Mouse (Mus musculus) left cerebral cortex, adult 18-20 months (tissue): ENCODE measurements around the gene Krt13. TPM values are rescaled to one million over a fixed set of nuclear protein-coding genes. Genes with fewer than 3 reads are reported as not detected.

Source experiments
- DNase-seq, 2 experiments: peaks; one replicate each; pipeline ENCODE4 v3.0.0; 2021 to 2022; ENCODE audit warnings: low spot score in 2 of 2, mixed read lengths in 1 of 2
- total RNA-seq, 2 experiments: library from RNA; stranded (reverse); gene quantifications; 2 replicates each; pipeline ENCODE4 v1.2.3; 2021

The Krt13 gene
- total RNA-seq, 2 experiments from 2014 or later, result not detected

DNA sequence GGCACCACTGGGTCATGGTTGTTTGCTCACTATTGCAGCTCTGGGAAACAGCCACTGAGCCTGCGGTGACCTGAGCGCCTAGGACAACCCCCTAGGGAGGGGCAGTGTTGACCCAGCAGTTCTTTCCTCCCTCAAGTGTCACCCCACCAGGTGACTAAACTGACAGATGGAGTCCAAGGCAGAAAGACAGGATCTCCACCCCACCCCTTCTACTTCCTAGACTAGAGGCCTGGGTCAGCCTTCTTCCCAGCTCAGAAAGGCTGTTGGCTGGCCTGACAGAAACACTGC, 7.7 kb downstream of the Krt13 start:
- no peak for DNase-seq

DNA sequence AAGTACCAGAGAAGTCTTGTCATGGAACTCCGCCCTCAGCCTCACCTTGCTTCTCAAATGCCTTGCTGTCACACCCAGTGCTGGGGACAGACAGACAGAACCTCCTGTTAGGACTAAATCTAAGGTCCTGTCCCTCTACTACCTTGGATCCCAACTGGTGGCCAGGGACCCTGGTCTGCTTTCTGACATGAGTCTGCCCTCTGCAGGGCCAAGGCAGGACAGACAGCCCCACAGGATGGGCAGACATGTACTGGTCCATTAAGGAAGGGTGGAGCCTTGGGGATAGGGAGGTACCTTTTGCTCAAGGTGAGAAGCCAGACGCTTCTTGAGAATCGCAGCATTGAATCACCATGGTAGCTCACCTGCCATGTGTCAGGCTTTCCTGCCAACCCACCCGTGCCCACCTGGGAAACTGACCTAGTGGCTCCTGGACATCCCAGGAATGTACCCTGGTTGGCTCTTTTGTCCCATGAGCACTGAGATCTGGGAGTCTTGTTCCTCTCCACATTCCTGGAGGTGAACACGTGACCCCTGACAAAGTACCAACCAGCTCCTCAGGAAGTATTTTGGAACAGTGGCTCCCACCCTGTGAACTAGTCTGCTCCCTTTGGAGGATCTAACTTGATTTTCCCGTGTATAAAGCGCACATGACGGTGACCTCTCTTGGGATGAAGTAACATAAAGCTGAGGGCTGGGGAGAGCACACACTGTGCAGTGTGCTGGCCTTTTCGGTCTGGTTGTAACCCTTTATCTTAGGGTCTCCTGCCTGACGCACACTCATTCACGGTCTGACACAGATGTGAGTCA, 8.2 kb downstream of the Krt13 start:
- no peak for DNase-seq

DNA sequence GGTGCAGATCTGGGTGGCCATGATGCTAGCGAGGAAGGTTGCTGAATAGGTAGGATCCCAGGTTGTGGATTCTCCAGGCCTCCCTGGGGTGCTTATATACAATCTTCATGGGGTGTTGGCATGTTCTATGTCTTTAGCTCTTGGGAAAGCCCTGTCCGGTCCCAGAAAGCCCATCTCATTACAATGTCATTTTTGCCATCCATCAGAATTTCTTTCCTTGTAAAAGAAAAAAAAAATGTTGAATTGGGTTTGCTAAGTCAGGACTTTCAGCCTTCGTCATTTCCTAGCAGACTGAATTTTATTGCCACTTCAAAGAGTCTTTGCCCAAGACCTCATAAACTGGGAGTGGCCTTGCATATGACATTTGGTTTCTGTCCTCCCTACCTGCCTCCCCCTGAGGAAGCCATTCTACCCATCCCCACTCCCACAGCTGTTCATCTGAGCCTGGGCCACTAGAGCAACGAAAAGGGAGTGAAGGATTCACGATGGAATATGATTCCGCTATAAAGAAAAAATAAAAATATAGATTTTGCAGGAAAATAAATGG, 15.7 kb downstream of the Krt13 start, which contains the start of gene Krt36:
Gene Krt36 (minus strand): TSS at position 51 of the 547 bp plus-strand sequence.
- no peak for DNase-seq

DNA sequence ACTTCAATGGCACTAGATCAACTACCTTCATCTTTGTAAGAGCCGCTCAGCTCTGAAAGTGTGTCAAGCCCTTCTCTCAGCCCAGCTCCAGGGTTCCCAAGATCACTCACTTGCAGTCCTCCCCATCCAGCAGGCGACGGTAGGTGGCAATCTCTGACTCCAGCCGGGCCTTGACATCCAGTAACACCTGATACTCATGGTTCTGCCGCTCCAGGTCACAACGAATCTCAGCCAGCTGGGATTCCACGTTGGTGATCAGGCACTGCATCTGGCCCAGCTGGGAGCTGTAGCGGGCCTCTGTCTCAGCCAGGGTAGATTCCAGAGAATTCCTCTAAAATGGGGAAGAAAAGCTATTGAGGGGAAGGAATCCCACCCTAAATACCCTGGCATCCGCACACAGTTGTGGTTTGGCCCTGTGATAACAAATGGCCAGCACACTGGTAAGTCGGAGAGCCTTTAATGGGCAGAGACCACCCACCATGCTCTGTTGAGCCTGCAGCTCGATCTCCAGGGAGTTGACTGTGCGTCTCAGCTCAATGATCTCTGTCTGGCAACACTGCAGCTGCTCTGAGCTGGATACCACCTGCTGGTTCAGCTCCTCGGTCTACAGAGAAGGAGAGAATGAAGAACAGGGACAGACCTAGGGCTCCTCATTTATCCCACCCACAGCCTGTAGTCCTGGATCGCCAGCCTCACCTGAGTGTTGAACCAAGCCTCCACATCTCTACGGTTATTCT, 18.5 kb downstream of the Krt13 start:
- DNase-seq, result no peak

DNA sequence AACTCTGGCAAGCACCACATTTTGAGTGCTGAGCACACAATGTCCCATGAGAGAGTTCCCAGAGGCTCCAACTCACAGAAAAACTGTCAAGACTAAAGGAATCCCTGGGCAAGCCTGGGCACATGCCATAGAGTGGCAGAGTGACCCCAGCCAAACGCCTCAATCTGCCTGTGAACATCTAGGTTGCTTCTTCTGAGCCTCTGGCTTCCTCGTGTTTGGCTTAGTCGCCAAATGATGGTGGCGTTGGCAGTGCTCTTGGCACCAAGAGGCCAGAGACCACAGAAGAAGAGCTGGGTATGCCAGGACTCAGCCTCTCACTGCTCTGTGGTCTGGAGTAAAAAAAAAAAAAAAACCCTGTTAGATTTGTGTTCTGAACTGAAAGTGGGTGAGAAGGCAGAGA, 21.0 kb downstream of the Krt13 start:
- no peak for DNase-seq

DNA sequence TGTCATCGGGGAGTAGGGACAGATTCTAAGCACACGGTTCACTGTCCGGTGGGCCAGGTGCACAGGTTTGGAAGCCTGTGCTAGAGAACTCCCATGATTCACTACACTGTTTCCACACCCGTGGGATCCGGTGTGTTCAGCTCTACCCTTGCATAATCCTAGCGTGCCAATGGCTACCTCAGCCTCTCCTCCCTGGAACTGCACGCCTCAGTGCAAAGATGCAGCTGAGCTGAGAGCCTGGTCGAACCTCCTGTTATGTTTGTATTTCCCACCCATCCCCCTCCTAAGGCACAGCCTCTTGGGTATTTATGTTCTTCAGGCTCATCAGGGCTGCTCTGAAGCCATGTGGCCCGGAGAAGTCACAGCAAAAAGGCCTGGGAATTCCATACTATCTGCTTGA, 23.5 kb downstream of the Krt13 start:
- DNase-seq, result no peak

DNA sequence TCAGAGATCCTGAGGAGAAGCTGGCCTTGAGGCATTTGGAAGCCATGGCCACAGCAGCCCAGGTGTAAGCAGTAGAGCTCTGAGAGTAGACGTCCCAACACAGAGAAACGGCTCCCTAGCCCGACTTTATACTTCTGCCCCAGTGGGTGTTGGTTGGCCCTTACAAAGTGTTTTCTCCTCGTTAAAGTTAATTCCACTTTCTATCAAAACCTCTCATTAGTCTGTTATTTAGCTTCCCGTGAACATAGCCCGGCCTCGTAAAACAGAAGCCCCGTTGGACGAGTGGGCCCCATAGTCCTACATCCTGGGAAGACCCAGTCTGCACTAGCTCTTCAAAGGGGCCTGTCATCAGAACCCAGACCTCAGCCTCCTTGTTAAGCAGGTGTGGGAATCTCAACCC, 25.2 kb downstream of the Krt13 start, which contains the start of gene Krt35:
Gene Krt35 (minus strand): TSS at position 101 of the 400 bp plus-strand sequence.
- no peak for DNase-seq

DNA sequence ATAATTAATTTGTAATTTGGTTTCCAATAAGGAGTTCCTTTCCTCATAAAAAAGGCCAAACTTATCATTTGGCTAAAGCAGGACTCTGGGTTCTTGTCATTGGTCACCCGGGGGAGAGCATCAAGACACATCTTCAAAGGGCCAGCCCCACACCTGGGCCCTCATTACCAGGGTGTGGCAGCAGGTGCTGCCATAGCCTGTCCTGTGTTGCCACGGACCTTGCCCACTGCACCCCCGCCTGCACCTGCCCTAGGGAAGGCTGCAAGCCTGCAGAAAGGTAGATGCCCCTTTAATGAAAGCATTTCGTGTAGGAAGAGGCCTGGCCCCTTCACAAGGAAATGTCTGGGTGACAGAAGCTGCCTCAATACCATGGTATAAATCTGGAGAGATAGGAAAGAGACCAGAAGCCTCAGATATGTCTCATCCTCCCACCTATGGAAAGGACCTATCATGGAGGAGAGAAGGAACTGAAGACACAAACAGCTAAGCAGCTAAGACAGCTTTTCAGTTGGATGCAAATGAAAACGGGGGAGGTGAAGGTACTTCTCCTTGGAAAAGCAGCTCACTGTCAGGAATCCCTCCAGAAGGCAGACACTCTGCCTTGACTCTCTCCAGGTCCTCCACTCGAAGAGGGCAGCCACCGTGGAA, 32.9 kb downstream of the Krt13 start:
- DNase-seq, result no peak

DNA sequence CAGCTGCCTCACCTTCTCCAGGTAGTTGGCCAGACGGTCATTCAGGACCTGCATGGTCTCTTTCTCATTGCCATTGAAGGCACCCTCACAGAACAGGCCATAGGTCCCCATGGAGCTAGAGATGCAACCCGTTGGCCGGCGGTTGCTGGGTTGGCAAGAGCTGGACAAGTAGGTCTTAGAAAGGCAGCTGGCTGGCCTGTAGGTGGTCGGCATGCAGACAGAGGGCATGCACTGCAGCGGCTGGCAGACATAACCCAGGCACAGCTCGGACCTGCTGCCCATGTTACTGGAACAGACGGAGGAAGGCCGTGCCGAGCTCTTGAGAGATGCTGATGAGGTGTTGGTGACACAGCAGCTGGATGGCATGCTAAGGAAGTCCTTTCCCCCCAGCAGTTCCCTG, 33.5 kb downstream of the Krt13 start, which contains the start of gene Krt32:
Gene Krt32 (minus strand): TSS at position 366 of the 400 bp plus-strand sequence.
- no peak for DNase-seq

DNA sequence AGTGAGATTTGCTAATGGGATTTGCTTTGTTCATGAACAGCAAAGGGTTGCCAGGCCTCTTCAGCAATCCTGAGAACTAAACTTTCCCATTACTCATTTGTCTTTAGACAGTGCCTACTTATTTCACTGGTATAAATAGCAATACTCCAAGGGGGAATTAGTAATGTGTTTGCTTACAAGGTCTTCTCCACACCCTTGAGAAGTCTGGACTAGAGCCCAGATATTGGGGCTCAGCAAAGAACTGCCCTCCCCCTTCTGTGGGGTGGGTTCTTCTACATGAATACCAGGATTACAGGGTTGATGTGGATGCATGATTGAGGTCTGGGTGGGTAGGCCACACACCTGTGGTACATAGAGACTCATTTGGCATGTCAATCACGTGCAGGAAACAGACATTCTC, 47.5 kb downstream of the Krt13 start:
- DNase-seq, result no peak

Other genes starting within 250 kb of the Krt13 start
- not detected for gene Krtap9-1, start 248.2 kb downstream of the Krt13 start, total RNA-seq
- not detected for gene Gm11567, start 242.4 kb downstream of the Krt13 start, total RNA-seq
- gene Krtap31-1, start 213.6 kb downstream of the Krt13 start, total RNA-seq, result not detected
- not detected for gene Gm11565, start 206.8 kb downstream of the Krt13 start, total RNA-seq
- gene Krtap31-2, start 185.3 kb downstream of the Krt13 start, total RNA-seq, result not detected
- gene Krtap9-5, start 173.1 kb downstream of the Krt13 start, total RNA-seq, result not detected
- not detected for gene Krtap29-1, start 142.5 kb downstream of the Krt13 start, total RNA-seq
- gene Krtap16-1, start 135.0 kb downstream of the Krt13 start, total RNA-seq, result not detected
- not detected for gene Krtap17-1, start 127.6 kb downstream of the Krt13 start, total RNA-seq
- gene Krt33a, start 105.4 kb downstream of the Krt13 start, total RNA-seq, result not detected
- not detected for gene Krt33b, start 91.7 kb downstream of the Krt13 start, total RNA-seq
- gene Krt34, start 80.0 kb downstream of the Krt13 start, total RNA-seq, result not detected
- not detected for gene Krt31, start 71.0 kb downstream of the Krt13 start, total RNA-seq
- gene Krt32, start 33.3 kb downstream of the Krt13 start, total RNA-seq, result not detected
- not detected for gene Krt35, start 25.3 kb downstream of the Krt13 start, total RNA-seq
- not detected for gene Krt36, start 15.9 kb downstream of the Krt13 start, total RNA-seq
- gene Krt15, start 14.4 kb upstream of the Krt13 start, total RNA-seq, result not detected
- not detected for gene Krt19, start 27.1 kb upstream of the Krt13 start, total RNA-seq
- gene Krt9, start 71.7 kb upstream of the Krt13 start, total RNA-seq, result 1 to 10 TPM; 3.8 to 4.9 TPM
- gene Krt14, start 86.0 kb upstream of the Krt13 start, total RNA-seq, result not detected
- not detected for gene Krt16, start 127.3 kb upstream of the Krt13 start, total RNA-seq
- under 1 TPM in 1 of 2 experiments, not detected in 1; 0.28 TPM for gene Krt17, start 139.5 kb upstream of the Krt13 start, total RNA-seq
- under 1 TPM in 1 of 2 experiments, not detected in 1; 0.35 TPM for gene Krt42, start 148.3 kb upstream of the Krt13 start, total RNA-seq
- 100 to 1,000 TPM; 831 to 849 TPM for gene Eif1, start 198.3 kb upstream of the Krt13 start, total RNA-seq
- not detected for gene Gast, start 212.8 kb upstream of the Krt13 start, total RNA-seq
- gene Hap1, start 234.6 kb upstream of the Krt13 start, total RNA-seq, result 100 to 1,000 TPM; 147 to 179 TPM